Mouse (Mus musculus): ENCODE measurements around the gene Ppip5k2. TPM values are rescaled to one million over a fixed set of nuclear protein-coding genes. Genes with fewer than 3 reads are reported as not detected.

Ppip5k2 gene
- polyA plus RNA-seq, 1 experiment, result 4.3 TPM

DNA sequence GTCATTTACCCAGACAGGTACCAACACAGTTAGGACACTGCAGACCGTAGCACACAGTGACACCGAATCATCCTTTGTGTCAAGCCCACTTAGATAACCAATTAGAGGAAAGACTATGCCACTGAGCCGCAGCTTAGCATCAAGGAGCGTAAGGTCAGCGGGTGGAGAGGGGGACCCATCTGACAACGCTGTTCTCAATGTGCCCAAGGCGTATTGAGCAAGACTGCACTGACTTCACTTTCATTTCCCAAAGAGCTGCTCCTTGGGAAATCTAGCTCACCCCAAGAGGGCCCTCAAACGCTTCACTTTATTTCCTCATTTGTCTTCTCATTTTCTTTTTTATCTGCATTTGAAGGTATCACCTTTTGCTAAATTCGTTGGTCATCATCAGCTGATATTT is 51.8 kb downstream of the Ppip5k2 start:
- H3K4me1 ChIP-seq (ENCODE audit: control insufficient read depth, insufficient read depth, low read length), result no peaks in the 10 kb centered on the region
- no peak overlapping the region for H3K4me3 ChIP-seq (replicated peaks; ENCODE audit: extremely low read depth, low read depth, low read length)
- DNase-seq, result no peak
- WGBS, result 86% methylated on average over 9 of the region's 9 CpGs
- TF ChIP-seq POLR2A (IDR thresholded peaks at IDR 0.05; ENCODE audit: borderline replicate concordance, extremely low read depth, low read depth, low read length) (no peak), CTCF (IDR thresholded peaks at IDR 0.05; ENCODE audit: insufficient read depth, low read length) (no peak)

DNA sequence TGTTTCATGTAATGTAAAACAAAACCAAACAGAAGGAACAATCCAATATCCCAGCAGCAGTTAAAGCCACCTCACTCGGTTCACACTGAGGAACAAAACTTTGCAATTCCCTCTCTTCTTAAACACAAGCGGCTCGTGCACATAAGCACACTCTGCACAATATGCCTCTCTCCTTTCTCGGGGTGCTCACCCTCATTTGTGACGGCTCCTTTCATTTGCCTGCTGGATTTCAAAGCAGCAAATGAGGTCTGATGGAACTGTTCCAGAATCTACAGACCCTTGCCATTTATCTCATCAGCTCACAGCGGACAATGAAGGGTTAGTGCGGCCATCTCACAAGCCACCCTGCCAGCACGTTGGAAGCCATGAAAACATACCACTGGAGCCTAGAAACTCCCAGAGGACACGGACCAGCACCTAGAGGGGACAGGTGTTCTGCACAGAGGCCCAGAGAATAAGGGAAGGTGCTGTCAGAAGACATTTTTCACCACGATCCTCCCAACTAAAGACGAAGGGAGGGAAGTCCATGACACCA is 55.8 kb downstream of the Ppip5k2 start:
- DNase-seq, result no peak
- Histone ChIP-seq H3K4me1 (ENCODE audit: control insufficient read depth, insufficient read depth, low read length) (no peaks in the 10 kb centered on the region), H3K4me3 (replicated peaks; ENCODE audit: extremely low read depth, low read depth, low read length) (no peak overlapping the region)
- TF ChIP-seq POLR2A (IDR thresholded peaks at IDR 0.05; ENCODE audit: borderline replicate concordance, extremely low read depth, low read depth, low read length), result no peak
- TF ChIP-seq CTCF (IDR thresholded peaks at IDR 0.05; ENCODE audit: insufficient read depth, low read length), result no peak
- 83% methylated on average over 11 of the region's 11 CpGs for WGBS

DNA sequence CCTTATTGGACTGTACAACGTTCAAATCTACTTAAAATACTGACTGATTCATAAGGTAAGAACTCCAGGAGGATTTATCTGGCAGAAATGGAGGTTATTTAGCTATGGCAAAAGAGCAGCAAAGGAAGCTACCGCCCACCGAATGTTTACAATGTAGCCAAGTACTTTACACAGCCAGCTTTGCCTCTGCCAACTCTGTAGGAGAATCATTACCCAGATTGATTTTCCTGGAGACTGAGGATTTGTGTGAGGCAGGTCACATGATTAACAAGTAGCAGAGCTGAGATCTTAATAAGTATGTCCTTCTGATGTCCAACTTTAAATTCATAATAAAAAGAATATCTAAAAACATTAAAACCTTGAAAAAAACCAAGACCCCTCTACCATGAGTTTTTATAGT is 59.7 kb downstream of the Ppip5k2 start:
- 65% methylated on average over 3 of the region's 3 CpGs for WGBS
- TF ChIP-seq POLR2A (IDR thresholded peaks at IDR 0.05; ENCODE audit: borderline replicate concordance, extremely low read depth, low read depth, low read length), result no peak
- no peak for TF ChIP-seq CTCF (IDR thresholded peaks at IDR 0.05; ENCODE audit: insufficient read depth, low read length)
- no peak overlapping the region for H3K4me3 ChIP-seq (replicated peaks; ENCODE audit: extremely low read depth, low read depth, low read length)
- no peaks in the 10 kb centered on the region for H3K4me1 ChIP-seq (ENCODE audit: control insufficient read depth, insufficient read depth, low read length)
- DNase-seq, result no peak

DNA sequence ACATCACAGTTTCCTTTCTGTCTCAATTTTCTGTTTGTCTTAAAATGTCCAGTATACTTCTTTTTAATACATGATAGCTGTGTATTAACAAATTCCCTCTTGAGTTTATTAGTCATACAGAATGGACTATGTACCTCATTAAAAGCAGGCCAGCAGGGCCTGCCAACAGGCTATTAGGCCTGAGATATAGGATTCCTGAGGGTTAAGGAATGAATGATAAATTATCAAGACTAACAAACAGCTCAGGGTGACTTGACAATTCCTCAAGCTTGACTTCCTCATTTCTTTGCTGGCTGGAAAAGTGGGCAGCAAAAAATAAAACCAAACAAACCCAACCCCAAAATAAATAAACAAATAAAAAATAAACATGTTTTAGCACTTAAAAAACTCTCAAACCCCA is 64.8 kb downstream of the Ppip5k2 start:
- Histone ChIP-seq H3K4me1 (ENCODE audit: control insufficient read depth, insufficient read depth, low read length) (no peaks in the 10 kb centered on the region), H3K4me3 (replicated peaks; ENCODE audit: extremely low read depth, low read depth, low read length) (no peak overlapping the region)
- TF ChIP-seq CTCF (IDR thresholded peaks at IDR 0.05; ENCODE audit: insufficient read depth, low read length) (no peak), POLR2A (IDR thresholded peaks at IDR 0.05; ENCODE audit: borderline replicate concordance, extremely low read depth, low read depth, low read length) (no peak)
- no peak for DNase-seq

DNA sequence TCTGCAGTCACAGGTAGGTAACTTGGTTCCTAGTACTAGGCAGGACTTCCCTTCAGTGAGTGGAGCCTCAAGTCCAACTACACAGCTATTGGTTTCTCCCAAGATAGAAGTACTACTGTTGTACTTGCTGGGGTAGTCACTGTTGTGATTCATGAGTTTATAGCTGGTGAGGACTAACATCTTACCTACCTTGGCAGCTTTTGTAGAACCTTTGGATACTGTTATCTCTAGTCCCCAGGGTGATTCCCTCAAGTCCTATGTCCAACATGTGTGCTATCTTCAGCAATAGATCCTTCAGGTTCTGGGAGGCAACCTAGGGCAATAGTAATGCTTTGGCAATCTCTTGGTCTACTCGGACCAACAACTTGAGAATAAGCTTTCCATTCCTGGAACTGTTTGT is 65.6 kb downstream of the Ppip5k2 start:
- TF ChIP-seq CTCF (IDR thresholded peaks at IDR 0.05; ENCODE audit: insufficient read depth, low read length) (no peak), POLR2A (IDR thresholded peaks at IDR 0.05; ENCODE audit: borderline replicate concordance, extremely low read depth, low read depth, low read length) (no peak)
- 87% methylated on average over 1 of the region's 1 CpGs for WGBS
- H3K4me3 ChIP-seq (replicated peaks; ENCODE audit: extremely low read depth, low read depth, low read length), result no peak overlapping the region
- DNase-seq, result no peak
- no peaks in the 10 kb centered on the region for H3K4me1 ChIP-seq (ENCODE audit: control insufficient read depth, insufficient read depth, low read length)

DNA sequence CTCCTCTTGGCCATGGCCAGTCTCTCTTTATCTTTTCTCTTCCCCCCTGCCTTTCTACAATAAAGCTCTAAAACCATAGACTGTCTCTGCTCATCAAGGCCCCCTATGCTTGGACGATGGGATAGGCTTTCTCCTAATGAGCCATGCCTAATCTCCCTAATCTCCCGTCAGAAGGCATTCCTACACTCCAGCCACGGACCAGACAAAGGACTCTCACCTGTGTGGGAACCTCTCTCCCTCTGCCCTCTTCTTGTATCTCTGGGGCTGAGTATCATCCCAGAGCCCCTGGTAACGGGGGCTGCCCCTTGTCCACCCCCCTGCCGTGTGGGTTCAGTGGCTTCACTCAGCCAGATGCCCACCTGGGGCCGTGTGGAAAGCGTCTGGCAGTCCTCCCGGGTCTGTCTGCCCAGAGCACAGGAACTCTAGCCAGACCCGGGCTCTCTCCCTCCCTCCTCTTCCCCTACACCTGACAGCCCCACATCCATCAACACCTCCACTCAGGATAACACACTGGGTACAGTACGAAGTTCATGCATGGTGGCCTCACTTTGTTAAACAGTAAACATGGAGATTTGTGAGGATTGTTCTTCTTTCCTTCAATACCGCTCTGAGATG is 71.1 kb downstream of the Ppip5k2 start:
- TF ChIP-seq POLR2A (IDR thresholded peaks at IDR 0.05; ENCODE audit: borderline replicate concordance, extremely low read depth, low read depth, low read length) (no peak), CTCF (IDR thresholded peaks at IDR 0.05; ENCODE audit: insufficient read depth, low read length) (no peak)
- 18% methylated on average over 11 of the region's 11 CpGs for WGBS
- no peak overlapping the region for H3K4me3 ChIP-seq (replicated peaks; ENCODE audit: extremely low read depth, low read depth, low read length)
- no peaks in the 10 kb centered on the region for H3K4me1 ChIP-seq (ENCODE audit: control insufficient read depth, insufficient read depth, low read length)
- DNase-seq, result no peak

DNA sequence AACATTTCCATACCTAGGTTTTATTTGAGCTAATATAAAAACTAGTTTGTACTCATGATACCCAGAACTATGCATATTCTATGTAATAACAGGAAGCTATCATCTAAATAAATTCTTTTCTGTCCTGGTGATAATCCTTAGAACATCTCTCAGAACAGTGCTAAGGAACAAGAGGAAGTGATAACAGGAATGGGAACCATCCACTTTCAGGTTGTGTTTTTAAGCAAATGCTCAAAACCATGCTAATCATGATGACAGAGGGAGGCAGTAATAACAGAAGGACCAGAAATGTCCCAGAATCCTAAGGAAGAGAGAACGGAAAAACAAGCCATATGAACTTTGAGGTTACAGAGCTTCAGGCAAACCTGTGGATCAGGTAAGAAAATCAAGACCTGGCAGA is 72.9 kb downstream of the Ppip5k2 start:
- no peak for DNase-seq
- WGBS, result 85% methylated on average over 1 of the region's 1 CpGs
- H3K4me1 ChIP-seq (ENCODE audit: control insufficient read depth, insufficient read depth, low read length), result no peaks in the 10 kb centered on the region
- TF ChIP-seq CTCF (IDR thresholded peaks at IDR 0.05; ENCODE audit: insufficient read depth, low read length) (no peak), POLR2A (IDR thresholded peaks at IDR 0.05; ENCODE audit: borderline replicate concordance, extremely low read depth, low read depth, low read length) (no peak)
- H3K4me3 ChIP-seq (replicated peaks; ENCODE audit: extremely low read depth, low read depth, low read length), result no peak overlapping the region

DNA sequence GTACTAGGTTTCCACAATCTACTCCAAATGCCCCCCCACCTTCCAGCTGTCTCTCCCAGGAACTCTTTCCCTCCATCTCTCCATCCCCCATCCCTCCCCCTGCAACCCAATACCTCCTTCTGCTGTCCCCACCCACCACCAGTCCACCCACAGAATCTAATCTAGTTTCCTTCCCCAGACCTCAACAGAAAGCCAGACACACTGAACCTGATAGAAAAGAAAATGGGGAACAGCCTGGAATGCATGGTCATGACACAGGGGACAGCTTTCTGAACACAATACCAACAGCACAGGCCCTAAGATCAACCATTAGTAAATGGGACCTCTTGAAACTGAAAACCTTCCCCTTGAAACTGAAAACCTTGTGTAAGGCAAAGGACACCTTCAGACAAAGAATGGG is 76.4 kb downstream of the Ppip5k2 start:
- no peak overlapping the region for H3K4me3 ChIP-seq (replicated peaks; ENCODE audit: extremely low read depth, low read depth, low read length)
- TF ChIP-seq POLR2A (IDR thresholded peaks at IDR 0.05; ENCODE audit: borderline replicate concordance, extremely low read depth, low read depth, low read length) (no peak), CTCF (IDR thresholded peaks at IDR 0.05; ENCODE audit: insufficient read depth, low read length) (no peak)

DNA sequence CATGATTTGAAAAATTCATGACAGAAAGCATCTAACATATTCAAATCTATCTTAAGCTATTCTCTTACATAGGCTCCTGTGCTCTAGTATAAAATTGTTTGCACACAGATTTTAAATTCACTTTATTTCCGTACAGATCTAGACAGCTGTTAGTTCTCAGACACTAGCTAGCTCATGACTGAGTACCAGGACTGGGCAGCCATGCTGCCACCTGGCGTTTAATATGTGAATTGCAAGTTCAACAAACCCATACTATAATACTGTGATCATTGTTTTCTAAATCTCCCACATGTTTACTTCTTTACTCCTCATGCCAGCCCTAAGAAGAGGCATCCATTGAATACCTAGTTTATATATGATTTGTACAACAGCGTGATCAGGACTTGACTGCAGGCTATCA is 81.5 kb downstream of the Ppip5k2 start:
- H3K4me1 ChIP-seq (ENCODE audit: control insufficient read depth, insufficient read depth, low read length), result no peaks in the 10 kb centered on the region
- no peak for TF ChIP-seq POLR2A (IDR thresholded peaks at IDR 0.05; ENCODE audit: borderline replicate concordance, extremely low read depth, low read depth, low read length)
- TF ChIP-seq CTCF (IDR thresholded peaks at IDR 0.05; ENCODE audit: insufficient read depth, low read length), result peak; percentile 85
- no peak overlapping the region for H3K4me3 ChIP-seq (replicated peaks; ENCODE audit: extremely low read depth, low read depth, low read length)
- WGBS, result 7% methylated on average over 3 of the region's 3 CpGs
- peak; percentile 17 for DNase-seq

More for the DNA sequence above, 76.4 kb downstream of the Ppip5k2 start:
- no peaks in the 10 kb centered on the region for H3K4me1 ChIP-seq (ENCODE audit: control insufficient read depth, insufficient read depth, low read length)
- no peak for DNase-seq

DNA sequence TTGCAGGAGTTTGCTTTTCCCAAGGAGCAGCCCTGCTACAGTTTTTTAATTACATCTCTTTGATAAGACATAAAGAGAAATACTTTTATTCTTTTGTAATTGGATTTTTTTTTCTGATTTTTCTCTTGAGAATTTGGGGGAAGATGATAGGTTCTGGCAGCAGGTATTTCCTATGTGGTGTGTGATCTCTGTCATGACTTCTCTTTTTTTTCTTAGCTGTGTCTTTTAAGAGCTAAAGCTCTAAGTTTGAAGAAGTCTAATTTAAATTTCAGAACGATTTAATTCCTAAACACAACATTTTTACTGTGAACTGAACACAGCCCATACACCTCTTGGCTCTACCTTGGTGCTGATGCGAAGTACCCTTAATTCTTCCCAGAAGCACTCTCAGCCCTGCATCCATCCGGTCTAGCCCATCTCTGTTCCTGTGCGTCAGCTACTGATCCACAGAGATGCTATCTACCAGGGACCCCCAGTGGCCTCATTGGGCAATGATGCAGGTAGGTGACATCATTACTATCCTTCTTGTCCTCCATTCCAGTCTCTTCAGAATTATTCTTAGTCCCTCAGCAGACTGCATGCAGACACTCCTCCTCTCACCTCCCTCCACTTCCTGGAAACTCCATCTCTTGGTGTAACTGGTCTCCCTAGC is 93.6 kb downstream of the Ppip5k2 start:
- TF ChIP-seq POLR2A (IDR thresholded peaks at IDR 0.05; ENCODE audit: borderline replicate concordance, extremely low read depth, low read depth, low read length) (no peak), CTCF (IDR thresholded peaks at IDR 0.05; ENCODE audit: insufficient read depth, low read length) (no peak)
- 81% methylated on average over 4 of the region's 4 CpGs for WGBS
- no peak overlapping the region for H3K4me3 ChIP-seq (replicated peaks; ENCODE audit: extremely low read depth, low read depth, low read length)

More for the DNA sequence above, 93.6 kb downstream of the Ppip5k2 start:
- no peak for DNase-seq
- H3K4me1 ChIP-seq (ENCODE audit: control insufficient read depth, insufficient read depth, low read length), result peaks cover 3% of the 10 kb centered on the region; the same call in 1 of the 2 replicates

All from lung, adult 2 months (tissue).